Mouse (Mus musculus): ENCODE results near the gene Fam13a.

Gene Fam13a

DNA sequence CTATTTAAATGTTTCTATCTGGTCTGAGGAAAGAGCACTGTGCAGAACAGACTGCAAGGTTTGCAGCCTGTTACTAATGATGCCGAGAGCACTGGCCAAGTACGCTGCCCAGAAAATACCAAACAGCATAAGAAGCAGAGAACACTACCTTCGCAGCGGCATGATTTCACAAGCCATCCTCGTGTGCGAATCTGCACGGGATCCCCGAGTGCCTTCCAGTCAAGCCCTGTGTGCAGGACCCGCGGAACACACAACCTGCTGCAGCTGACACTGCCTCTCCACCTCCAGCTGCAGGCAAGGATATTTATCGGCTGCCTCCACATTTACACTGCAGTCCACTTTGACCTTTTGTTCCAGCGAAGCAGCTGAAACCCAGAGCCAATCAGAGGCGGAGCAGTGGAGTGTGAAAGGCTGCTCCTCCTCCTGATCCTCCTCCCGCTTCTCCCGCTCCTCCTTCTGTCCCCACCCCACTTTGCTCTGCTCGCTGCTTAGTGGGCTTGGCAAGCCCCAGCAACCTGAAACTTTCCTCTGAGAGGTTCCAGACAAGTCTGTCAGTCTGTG is at the start of gene Fam13a:
Gene Fam13a (minus strand): TSS at position 386 of the 561 bp plus-strand sequence.
- in situ Hi-C loops (cut with MboI, MseI) = loop anchor here (5.0 to 10.0 kb wide), 2 partner anchors 153 to 471 kb away; no protein-coding TSS in a partner anchor

DNA sequence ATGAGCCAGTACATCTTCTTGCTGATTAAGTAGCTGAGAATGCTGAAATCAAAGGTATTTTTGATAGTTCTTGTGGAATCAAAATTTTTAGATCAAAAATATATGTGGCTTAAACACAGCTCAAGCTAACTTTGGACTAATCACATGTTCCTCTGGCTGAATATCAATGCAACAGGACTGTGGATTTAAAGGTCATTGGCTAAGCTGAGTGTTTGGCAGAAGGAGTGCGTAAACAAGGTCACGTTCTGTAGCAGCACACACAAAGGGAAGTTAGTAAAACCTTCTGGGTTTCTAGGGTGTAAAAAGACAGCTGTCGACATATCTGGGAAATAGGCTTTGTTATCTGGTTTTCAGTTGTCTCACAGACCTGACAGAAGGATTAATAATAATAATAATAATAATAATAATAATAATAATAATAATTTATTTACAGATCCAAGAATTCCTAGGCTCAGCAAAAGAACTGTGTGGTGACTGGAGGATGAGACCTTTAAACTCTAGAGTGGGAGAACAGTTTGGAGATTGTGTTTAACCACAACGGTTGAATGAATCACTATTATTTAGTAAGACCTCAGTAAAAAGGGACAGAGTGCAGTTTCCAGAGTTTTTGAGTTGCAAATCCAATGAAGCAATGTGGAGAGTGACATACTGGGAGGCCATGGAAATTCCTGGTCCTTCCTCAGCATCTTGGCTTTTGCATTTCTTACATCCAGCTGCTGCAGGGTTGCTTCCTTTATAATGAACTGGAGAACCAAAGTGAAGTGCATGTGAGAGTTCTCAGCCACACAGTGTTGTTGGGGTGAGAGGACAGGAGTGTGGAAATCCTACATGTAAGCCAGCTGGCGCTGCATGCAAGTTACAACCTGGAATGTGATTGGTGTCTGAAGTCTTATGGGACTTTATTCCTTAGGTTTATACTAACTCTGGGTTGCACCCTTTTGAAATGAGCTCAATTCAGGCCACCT is 48.0 kb upstream of the Fam13a start:
- in situ Hi-C loops (cut with MboI, MseI) = no loop called here

DNA sequence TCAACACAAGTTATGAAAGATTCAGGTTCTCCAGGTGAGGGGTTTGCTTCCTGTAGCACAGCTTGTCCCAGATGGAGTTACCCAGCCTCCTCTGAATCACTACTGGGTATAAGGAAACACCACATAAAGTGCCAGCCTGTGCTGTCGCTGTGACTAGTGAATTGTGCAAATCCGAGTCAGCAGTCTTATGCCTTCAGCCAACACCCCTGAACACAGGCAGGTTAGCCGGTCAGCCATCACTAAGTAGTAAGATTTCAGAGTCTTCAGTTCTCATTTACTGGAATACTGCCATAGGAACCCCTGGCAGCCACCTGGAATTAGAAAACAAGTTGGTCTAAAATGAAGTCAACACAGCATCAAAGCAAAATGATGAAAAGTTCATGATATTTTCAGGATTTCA is 47.3 kb upstream of the Fam13a start:
- in situ Hi-C loops (cut with MboI, MseI) = no loop called here

DNA sequence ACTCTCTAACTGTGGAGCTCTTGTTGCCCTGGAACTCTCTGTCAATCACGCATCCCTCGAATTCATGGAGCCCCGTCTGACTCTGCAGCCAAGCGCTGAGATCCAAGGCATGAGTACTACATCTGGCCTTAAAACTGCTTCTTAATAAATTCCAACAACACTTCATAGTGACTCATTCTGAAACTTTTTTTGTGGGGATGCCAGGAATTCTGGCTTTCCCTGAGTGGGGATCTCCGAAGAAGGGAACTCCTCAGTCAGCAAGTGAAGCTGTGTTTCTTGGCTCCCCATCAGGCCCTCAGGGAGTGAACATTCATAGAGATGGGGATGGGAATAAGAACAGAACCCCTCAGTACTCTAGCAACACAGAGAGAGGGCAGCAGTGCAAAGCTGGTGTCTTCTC is 43.8 kb upstream of the Fam13a start:
- in situ Hi-C loops (cut with MboI, MseI) = no loop called here

DNA sequence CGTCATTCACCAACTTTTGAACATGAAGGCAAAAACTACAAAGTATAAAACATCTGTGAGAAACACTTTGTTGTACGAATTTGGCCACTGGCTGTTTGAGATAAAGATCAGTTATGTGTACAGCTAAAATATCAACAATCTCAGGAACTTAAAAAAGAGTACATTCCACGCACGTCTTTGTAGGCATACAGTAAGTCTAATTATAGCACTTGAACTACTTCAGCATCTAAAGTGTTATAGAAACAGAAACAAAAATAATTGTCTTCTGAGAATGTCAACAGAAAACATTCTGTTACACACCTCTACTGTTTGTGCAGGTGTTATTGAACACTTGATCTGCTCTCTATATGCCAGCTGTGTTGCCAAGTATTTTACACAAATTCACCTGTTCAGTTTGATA is 40.1 kb upstream of the Fam13a start:
- in situ Hi-C loops (cut with MboI, MseI) = no loop called here

DNA sequence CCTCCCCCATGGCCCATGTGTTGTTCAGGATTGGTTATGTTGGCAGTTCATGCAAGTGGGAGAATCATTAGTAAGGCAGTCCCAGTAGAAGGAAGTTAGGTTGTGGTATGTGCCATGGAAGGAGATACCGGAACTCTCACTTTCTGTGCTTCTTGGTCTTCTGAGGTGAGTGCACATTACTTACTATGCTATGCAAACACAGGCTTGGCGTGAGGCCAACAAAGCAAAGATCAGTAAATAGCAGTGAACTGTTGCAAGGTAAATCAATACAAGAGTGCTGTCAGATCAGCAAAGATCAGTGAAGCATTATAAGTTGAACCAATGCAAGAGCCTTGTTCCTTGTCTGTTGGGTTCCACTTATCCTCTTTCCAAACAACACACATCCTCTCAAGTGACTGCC is 28.9 kb upstream of the Fam13a start:
- in situ Hi-C loops (cut with MboI, MseI) = no loop called here

GRCm38 (mm10) chr6:59039719-59040118 is 15.4 kb upstream of the Fam13a start:
- in situ Hi-C loops (cut with MboI, MseI) = no loop called here

DNA sequence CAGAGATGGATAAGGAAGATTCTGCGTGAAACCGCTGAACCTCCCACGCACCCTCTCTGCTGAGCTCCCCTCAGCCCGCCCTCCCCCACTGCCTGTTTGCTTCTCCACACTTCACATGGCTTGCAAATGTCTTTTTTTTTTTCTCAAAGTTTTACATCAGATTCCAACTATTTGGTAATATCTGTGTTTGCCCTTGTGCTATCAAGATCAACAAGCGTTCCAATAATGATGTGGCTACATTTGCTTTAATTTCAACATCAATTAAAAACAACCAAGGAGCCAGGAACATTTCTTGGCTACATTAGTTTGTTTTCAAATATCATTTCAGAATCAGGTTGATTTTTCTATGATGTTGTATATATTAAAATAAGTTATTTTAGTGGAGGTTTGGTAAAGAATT is 8.4 kb upstream of the Fam13a start:
- in situ Hi-C loops (cut with MboI, MseI) = no loop called here

GRCm38 (mm10) chr6:59031539-59031938 is 7.2 kb upstream of the Fam13a start:
- in situ Hi-C loops (cut with MboI, MseI) = no loop called here

- in situ Hi-C loops (cut with MboI, MseI) = no loop called here
These were observed 6.3 kb upstream of the Fam13a start for GRCm38 (mm10) chr6:59030667-59031066.

- in situ Hi-C loops (cut with MboI, MseI) = no loop called here
These were observed 5.7 kb upstream of the Fam13a start for GRCm38 (mm10) chr6:59030037-59030436.

DNA sequence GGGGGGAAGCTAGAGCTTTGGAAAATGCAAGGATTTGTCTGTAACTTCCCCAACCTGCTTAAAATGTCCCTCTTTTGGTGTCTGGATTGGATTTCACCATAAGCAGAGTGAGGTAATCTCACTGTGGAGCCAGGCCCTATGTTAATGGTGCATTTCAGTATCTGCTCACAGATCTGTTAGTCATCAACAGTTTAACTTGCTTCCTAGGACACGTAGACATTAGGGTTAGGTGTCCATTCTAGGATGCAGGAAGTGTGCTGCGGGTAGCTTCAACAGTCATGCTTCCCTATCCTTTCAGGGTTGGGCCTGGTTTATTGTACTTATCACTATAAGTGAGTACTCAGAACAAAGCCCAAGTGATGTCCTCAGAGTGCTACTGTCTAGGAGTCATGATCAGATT is 4.5 kb upstream of the Fam13a start:
- in situ Hi-C loops (cut with MboI, MseI) = loop anchor here (10.0 kb wide), 1 partner anchor 466 kb away; no protein-coding TSS in a partner anchor

GRCm38 (mm10) chr6:59024806-59025205 is 457 bp upstream of the Fam13a start:
- in situ Hi-C loops (cut with MboI, MseI) = loop anchor here (5.0 to 10.0 kb wide), 2 partner anchors 152 to 470 kb away; no protein-coding TSS in a partner anchor

DNA sequence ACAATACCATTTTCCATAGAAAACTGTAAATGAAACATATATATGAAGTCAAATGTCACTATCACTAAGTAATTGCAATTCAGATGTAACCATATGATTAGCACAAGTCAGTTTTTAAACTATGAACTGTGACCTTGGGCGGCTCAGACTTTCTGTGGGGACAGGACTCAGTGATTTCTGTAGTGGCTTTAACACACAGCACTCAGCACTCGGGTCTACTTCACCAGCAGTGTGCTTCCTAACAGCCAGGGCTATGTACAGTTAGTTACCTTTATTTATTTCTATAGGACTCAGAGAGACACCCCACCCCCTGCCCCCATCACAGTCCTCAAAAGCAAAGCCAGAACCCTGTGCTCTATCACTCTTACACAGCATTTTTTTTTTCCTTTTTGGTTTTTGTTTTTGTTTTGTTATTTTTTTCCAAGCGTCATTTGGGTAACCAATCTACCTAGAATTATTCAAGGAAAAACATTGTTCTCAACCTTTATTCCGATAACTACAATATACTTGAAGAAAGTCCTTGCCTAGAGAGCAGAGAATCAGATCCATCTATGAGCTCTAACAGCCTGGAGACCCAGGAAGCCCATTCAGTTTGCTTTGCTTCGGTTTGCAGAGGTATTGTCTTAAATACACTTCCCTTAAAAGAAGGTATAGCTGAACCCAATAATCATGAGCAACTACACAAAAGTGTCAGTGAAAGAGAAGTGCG is 740 bp downstream of the Fam13a start:
- in situ Hi-C loops (cut with MboI, MseI) = loop anchor here (5.0 to 10.0 kb wide), 2 partner anchors 154 to 471 kb away; no protein-coding TSS in a partner anchor

DNA sequence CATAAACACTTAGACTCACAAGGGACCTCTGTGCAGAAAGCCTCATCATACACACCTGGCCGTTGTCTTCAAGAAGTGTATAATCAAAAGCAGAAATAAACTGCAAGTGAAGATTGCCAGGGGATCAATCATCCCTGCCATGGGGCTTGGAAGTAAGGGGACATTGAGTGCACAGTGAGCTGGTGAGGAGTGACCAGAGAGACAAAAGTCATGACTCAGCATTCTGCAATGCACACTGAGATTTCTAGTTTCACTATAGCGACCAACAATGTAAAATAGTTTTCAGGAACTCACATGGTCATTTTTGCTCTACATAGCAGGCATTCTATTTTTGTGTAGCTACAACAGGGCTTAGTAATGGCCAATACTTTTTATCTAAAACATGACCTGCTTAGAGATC is 1.7 kb downstream of the Fam13a start:
- in situ Hi-C loops (cut with MboI, MseI) = loop anchor here (5.0 to 10.0 kb wide), 2 partner anchors 155 to 472 kb away; no protein-coding TSS in a partner anchor

DNA sequence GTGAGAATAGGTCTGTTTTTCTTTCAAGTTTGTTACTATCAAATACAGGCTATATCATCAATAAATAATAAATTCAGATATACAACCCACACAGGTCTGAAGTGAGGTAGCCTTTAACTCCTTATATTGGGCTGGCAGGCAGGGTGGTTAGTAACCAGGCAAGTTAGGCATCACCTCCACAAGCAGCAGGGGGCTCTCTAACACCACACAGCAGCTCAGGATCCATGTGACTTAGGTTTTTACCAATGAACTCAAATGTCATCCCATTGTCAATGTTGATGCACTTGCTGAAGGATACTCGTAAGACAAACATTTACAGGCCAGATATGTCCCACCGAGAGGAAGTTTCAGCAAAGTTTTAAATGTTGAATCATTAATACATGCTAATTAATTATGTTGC is 4.0 kb downstream of the Fam13a start:
- in situ Hi-C loops (cut with MboI, MseI) = loop anchor here (5.0 to 10.0 kb wide), 2 partner anchors 157 to 474 kb away; no protein-coding TSS in a partner anchor

GRCm38 (mm10) chr6:59019847-59020246 is 4.5 kb downstream of the Fam13a start:
- in situ Hi-C loops (cut with MboI, MseI) = loop anchor here (5.0 to 10.0 kb wide), 2 partner anchors 157 to 475 kb away; no protein-coding TSS in a partner anchor

- in situ Hi-C loops (cut with MboI, MseI) = no loop called here
These were observed 8.0 kb downstream of the Fam13a start for GRCm38 (mm10) chr6:59016336-59016832.

DNA sequence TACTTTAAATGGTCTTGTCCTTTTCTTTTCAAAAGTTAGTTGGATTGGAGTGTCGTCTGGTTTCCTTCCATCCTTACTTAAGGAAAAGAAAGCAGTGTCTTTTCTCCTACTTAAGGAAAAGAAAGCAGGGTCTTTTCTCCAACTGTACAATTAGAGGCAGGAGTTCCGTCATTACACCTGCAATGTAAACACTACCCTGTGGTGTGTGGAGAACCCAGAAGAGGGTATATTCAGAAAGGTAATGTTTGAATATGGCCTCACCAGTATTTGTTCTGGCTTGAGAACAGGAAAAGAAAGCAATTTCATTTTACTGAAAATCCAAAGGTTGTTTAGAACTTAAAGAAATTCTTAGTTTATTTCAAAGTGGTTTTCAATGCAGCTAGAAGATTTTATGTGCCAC is 9.6 kb downstream of the Fam13a start:
- in situ Hi-C loops (cut with MboI, MseI) = no loop called here

- in situ Hi-C loops (cut with MboI, MseI) = no loop called here
These were observed 10.1 kb downstream of the Fam13a start for GRCm38 (mm10) chr6:59014088-59014759.

- in situ Hi-C loops (cut with MboI, MseI) = no loop called here
These were observed 13.6 kb downstream of the Fam13a start for GRCm38 (mm10) chr6:59010792-59011191.

All from T-helper 1 cell (primary cell).